Mouse (Mus musculus): Measurements from ENCODE around the gene Dusp15.

Dusp15 gene

GRCm38 (mm10) chr2:152951065-152951849 lies at the start of gene Dusp15:
Gene Dusp15 (minus strand): TSS chr2:152951698.
- in situ Hi-C loops (cut with MboI, MseI), result no loop called here

GRCm38 (mm10) chr2:152997046-152997445 lies 45.5 kb upstream of the Dusp15 start:
- in situ Hi-C loops (cut with MboI, MseI), result no loop called here

GRCm38 (mm10) chr2:152991529-152991928 lies 40.0 kb upstream of the Dusp15 start:
- in situ Hi-C loops (cut with MboI, MseI), result no loop called here

- in situ Hi-C loops (cut with MboI, MseI), result no loop called here
Observed at GRCm38 (mm10) chr2:152985582-152985981, 34.1 kb upstream of the Dusp15 start.

GRCm38 (mm10) chr2:152976991-152977390 lies 25.5 kb upstream of the Dusp15 start:
- in situ Hi-C loops (cut with MboI, MseI), result no loop called here

GRCm38 (mm10) chr2:152965555-152965954 lies 14.1 kb upstream of the Dusp15 start:
- in situ Hi-C loops (cut with MboI, MseI), result no loop called here

- in situ Hi-C loops (cut with MboI, MseI), result no loop called here
Observed at GRCm38 (mm10) chr2:152962091-152962793, 10.7 kb upstream of the Dusp15 start, which contains the start of gene Ttll9. Gene Ttll9 (plus strand): TSS chr2:152962485.

GRCm38 (mm10) chr2:152958116-152958515 lies 6.6 kb upstream of the Dusp15 start:
- in situ Hi-C loops (cut with MboI, MseI), result no loop called here

- in situ Hi-C loops (cut with MboI, MseI), result no loop called here
Observed at GRCm38 (mm10) chr2:152951850-152952720, 587 bp upstream of the Dusp15 start.

- in situ Hi-C loops (cut with MboI, MseI), result no loop called here
Observed at GRCm38 (mm10) chr2:152950358-152951064, 987 bp downstream of the Dusp15 start.

GRCm38 (mm10) chr2:152948438-152949020 lies 3.0 kb downstream of the Dusp15 start:
- in situ Hi-C loops (cut with MboI, MseI), result no loop called here

- in situ Hi-C loops (cut with MboI, MseI), result no loop called here
Observed at GRCm38 (mm10) chr2:152947098-152947497, 4.4 kb downstream of the Dusp15 start.

- in situ Hi-C loops (cut with MboI, MseI), result loop anchor here in 1 of 2 experiments (5.0 kb wide), 1 partner anchor 102 kb away; no protein-coding TSS in a partner anchor
Observed at GRCm38 (mm10) chr2:152944013-152944412, 7.5 kb downstream of the Dusp15 start.

GRCm38 (mm10) chr2:152943568-152943967 lies 7.9 kb downstream of the Dusp15 start:
- in situ Hi-C loops (cut with MboI, MseI), result loop anchor here in 1 of 2 experiments (5.0 kb wide), 1 partner anchor 101 kb away; no protein-coding TSS in a partner anchor

GRCm38 (mm10) chr2:152942898-152943515 lies 8.5 kb downstream of the Dusp15 start:
- in situ Hi-C loops (cut with MboI, MseI), result loop anchor here in 1 of 2 experiments (5.0 kb wide), 1 partner anchor 101 kb away; no protein-coding TSS in a partner anchor

- in situ Hi-C loops (cut with MboI, MseI), result loop anchor here in 1 of 2 experiments (5.0 kb wide), 1 partner anchor 99 kb away; no protein-coding TSS in a partner anchor
Observed at GRCm38 (mm10) chr2:152941776-152942175, 9.7 kb downstream of the Dusp15 start.

GRCm38 (mm10) chr2:152941106-152941505 lies 10.4 kb downstream of the Dusp15 start:
- in situ Hi-C loops (cut with MboI, MseI), result loop anchor here in 1 of 2 experiments (5.0 kb wide), 1 partner anchor 99 kb away; no protein-coding TSS in a partner anchor

GRCm38 (mm10) chr2:152939846-152940245 lies 11.7 kb downstream of the Dusp15 start:
- in situ Hi-C loops (cut with MboI, MseI), result loop anchor here in 1 of 2 experiments (5.0 kb wide), 1 partner anchor 98 kb away; no protein-coding TSS in a partner anchor

GRCm38 (mm10) chr2:152933614-152934013 lies 17.9 kb downstream of the Dusp15 start:
- in situ Hi-C loops (cut with MboI, MseI), result no loop called here

- in situ Hi-C loops (cut with MboI, MseI), result no loop called here
Observed at GRCm38 (mm10) chr2:152933048-152933447, 18.4 kb downstream of the Dusp15 start, which contains the start of gene Foxs1. Gene Foxs1 (minus strand): TSS chr2:152933208.

Data from T-helper 17 cell (primary cell).